Mouse (Mus musculus) thymus, postnatal 14 days (tissue): ENCODE measurements around the gene Adam22.

Experiments
- DNase-seq: peaks from one replicate; pipeline ENCODE4 v3.0.0; 2021

The Adam22 gene

DNA sequence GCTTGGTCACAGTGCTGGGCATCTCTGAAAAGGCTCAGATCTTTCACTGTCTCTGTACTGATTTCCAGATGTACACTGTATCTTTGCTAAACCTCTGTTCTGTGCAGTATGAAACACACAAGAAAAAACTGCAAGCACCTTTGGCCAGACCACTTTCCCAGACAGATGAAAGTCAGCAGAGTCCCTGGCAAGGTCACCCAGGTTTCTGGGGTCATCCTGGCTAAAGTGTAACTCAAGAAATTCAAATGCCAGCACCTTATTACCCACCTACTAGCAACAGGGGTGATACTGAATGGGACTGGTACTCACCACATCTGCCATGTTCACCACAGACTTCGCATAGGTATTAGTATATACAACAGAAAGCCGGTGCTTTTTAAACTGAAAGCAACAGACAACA lies 221.8 kb downstream of the Adam22 start:
- no peak for DNase-seq

DNA sequence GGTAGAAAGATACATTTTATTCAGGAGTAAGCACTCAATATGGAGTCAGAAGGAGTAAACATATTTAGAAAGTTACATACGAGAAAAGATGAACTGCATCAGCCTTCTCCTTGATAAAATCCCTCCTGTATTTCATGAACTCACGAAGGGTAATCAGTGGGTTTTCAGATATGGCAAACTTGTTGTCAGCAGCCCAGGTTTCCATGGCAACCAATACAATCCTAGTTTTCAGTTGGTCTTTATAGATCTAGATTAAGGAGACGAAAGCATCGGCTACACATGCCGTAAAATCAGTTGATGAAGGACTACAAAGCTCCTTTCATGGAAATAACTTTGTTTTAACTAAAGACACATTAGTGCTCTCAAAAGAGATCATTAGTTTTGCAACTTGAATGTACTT lies 222.5 kb downstream of the Adam22 start:
- DNase-seq = no peak

DNA sequence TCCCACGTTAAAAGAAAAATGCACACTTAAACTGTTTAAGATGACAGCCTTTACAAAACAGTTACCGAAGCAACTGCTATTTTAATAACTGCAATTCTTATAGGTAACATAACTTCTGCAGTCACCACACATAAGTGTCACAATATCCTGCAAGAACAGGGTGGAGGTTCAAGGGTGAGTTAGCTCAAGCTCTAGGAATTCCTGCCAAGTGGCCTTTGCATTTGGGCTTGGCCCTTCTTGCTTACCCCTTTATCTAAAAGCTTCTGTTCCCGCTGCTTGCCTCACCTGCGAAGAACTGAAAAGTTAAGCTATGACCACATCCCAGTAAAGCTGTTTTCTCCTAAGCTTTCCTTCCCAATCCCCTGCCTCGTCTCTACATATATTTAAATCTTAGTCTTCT lies 235.4 kb downstream of the Adam22 start:
- DNase-seq = no peak

DNA sequence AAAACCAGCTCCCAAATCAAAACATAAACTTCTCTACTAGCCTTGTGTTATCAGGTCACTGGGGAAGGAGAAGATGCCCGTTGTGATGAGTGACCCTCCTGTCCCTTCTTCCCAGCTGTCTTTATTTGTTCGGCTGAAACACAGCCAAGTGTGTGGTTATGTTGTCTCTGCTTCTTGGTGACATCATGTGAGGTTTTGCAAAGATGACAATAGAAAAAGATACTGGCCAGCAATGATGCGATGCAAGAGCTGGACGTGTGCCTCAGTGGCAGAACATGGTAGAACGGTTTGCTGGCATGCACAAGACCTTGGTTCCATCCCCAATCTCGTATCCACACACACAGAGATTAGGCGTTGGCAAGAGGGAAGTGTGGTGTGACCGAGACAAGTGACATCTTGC lies 236.0 kb downstream of the Adam22 start:
- DNase-seq = no peak

DNA sequence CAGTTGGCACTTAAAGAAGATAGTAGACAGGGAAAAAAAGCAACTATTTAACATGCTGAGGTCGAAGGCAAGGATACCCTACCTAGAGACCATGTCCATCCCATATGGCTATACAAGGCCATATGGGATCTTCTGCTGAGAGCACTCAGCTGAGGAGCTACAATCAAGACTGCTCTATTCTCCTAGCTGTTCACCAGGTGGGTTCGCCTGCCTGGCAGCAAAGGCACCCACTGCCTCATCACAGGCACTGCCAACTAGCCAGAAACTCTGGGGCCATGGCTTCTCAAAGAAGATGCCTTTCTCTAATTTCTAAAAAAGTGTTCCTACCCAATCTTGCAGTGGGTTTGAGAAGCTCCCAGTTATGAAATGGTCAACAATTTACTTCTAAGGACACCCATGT lies 238.2 kb downstream of the Adam22 start:
- no peak for DNase-seq

DNA sequence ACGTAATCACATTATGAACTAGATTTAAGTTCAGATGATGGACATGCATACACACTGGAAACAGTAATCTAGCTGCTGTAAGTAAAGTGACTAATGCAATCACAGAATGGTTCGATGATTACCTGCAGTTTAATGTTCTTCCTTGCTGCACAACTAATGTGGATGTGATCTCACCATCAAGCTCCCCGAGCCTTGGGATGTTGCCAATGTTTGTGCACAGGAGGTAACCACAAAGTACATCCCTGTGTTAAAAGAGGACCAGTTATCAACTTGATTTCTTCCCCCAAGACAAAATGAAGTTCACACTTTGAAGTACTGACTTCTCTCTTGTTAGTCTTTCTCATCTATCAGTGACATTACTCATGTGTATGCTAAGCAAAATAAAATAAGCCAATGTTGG lies 247.0 kb downstream of the Adam22 start:
- DNase-seq = no peak

DNA sequence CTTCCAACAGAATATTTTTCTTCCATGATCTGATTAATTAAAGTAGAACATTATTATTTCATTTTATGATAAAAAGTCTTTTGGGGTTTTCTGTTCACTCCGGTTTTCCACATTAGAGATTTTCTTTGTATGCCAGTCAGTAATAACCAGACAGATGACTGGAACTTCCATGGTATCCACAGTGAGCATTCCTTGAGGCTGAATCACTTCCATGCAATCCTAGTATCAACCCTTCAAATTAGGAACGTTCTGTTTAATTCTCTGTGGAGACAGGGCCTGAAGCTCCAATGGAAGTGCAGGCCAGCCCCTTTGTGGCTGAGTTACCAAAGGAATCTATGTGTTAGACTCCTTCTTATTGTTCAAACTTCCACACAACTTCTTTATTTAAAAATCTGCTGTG lies 247.9 kb downstream of the Adam22 start:
- DNase-seq = no peak

DNA sequence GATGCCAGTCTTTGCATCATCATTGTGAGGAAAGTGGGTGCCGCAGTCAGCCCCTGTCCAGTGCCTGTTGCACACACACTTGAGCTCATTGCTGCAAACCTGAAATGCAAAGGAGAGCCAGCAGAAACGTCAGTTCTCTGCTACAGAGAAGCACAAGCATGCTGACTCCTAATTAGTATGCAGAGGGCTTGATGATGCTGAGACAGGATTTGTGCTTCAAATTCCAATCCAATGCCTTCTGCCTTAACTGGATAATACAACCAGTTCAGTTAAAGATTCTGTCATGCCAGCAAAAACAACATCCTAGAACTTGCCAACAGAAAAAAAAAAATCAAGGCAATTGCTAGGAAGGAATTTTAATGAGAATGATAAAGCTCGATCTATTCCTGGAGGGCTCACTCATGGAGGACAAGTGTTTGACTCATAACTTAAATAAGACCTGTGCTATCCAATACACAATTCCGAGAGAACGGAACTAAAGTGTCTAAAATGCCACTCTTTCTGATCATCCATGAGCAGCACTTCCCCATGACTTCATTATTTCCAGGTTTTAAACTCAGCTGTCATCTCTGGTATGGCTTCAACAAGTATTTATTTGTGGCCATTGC lies 251.3 kb downstream of the Adam22 start:
- no peak for DNase-seq

DNA sequence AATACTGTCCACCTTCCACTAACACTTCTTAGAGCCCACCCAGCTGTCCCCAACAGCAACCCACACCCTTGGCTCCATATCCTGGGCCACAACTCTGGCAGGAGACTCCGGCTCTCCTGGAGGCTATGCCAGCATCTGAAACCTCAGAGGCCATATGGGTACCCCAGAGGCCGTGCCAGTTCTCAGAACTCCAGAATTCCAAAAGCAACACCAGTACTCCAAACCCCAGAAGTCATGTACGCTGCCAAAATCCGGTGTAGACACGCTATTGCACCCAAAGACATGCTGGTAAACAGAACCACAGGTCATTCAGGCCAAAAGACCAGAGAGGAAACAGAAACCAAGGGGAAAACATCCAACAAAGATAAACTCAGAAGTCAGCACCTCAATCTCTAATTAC lies 255.7 kb downstream of the Adam22 start:
- no peak for DNase-seq

DNA sequence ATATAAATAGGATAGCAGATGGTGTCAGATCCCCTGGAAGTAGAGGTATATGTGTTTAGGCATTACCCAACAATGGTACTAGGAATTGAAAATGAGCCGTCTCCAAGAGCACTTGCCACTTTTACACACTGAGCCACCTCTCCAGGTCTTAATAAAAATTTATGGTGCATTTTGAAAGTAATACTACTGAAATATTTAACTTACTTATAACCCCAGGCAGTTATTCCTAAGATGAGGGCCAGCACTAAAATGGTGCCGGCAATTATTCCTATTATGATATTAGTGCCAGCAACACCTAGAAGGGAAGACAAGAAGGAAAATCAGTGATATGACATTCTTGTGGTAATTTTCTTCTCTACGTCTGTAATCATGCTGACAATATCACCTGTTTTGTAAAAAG lies 256.3 kb downstream of the Adam22 start:
- no peak for DNase-seq

DNA sequence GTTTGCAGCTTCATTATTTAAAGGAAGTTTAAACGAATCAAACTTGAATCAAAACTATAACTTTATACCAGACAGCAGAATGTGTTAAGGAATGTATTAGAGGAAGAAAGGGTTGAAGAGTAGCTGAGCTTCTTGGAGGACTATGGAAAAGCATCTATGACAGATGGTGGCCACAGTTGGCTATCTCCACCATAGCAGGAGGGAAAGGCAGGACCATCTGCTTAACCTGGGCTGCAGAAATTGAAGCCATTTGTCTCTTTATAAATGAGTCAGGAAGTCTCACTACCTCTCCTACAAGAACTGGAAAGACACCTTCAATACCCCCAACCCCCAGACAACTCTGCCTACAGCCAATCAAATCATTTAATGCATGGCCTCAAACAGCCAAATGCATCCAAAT lies 272.3 kb downstream of the Adam22 start:
- no peak for DNase-seq

DNA sequence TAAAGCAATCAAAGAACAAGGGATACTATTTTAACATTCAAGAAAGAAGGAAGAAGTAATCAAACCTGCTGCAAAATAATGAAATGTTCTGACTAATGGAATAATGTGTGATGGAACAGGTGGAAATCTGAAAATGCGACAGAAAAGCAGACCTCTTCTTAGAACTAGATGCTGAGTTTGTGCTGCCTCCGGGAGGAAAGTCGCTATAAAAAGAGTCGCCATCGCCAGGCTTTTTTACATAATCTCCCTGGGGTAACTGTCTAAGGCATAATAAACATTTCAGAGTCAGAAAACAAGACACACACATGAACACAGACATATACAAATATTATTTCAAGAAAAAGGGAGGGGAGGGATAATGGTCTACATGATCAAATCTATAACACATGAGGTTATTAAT lies 273.0 kb downstream of the Adam22 start:
- DNase-seq = no peak

DNA sequence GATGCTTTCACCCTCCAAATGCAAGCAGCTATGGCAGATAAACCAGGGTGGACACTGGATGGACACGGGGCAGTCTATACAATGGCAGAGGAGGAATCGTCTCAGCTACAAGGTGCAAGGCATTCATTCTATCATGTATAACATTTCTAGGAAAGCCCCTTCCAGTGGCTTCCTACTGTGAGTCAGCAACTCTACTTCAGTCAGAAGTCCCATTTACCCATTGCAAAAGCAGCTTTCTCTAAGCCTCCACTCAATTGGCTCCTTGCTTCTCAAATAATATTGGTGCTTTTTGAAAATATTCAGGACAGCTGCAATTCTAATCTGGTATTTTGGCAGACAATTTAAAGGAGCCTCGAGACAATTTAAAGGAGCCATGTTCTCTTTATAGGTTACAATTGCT lies 279.8 kb downstream of the Adam22 start:
- DNase-seq = no peak

DNA sequence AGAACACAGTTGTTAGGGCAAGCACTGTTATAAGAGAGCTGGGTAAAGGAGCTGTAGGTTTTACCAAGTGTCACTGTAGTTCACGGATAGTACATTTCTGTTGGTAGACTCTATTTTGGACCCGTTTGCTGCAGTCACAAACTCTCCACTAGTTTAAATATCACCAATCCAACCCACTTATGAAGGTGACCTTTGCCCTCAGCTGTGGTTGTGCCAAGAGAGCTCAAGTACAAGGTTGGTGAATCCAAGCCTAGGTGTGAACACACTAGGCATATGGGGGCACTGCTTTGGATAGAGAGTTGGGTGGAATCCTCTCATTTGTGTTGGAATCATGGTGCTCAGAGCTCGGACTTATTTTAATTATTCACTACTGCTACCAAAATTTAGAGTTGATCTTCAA lies 282.3 kb downstream of the Adam22 start:
- no peak for DNase-seq

DNA sequence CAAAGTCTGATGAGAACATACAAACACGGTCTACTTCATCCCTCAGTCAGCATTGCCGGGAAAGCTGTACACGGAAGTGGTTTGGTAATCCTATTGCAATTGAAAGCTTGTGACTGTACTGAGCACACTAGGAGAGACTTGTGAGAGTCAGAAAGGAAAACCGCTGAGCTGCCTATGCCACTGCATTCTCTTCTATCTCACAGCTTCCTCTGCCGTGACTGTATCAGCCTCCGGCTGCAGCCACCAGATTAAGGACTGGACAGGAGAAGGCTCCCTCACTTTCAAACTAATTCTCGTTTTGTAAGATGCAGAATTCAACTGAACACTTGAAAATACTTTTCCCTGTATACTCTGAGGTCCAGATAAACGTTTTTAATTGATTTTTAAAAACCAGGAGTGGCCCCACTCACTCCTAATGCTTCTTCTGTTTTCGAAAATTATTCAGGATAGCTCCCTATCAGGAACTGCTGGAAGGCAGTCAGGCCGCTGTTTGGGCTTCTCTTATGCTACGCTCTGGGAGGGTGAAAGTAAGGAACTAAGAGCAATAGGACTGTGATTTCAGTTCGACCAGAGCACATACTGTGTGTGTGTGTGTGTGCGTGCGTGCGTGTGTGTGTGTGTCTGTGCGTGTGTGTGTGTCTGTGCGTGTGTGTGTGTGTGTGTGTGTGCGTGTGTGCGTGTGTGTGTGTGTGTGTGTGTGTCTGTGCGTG lies 285.0 kb downstream of the Adam22 start:
- no peak for DNase-seq

DNA sequence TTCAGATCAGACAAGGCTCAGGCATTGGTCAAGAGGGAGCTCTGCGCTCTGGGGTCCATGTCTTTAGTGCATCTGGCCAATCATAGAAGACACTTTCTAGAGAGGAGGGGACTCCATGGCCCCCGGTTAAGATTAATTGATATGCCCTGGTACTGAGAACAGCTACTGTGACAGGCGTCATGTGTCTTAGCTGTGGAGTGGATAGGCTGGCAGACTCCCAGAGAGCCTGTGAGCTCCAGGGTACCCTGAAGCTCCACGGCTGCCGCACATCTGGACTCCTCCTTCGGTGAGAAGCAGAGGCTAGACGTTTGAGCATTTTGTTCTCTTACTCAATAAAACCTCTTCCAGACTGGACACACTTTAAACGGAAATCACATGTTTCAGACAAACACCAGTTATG lies 290.5 kb downstream of the Adam22 start:
- no peak for DNase-seq

DNA sequence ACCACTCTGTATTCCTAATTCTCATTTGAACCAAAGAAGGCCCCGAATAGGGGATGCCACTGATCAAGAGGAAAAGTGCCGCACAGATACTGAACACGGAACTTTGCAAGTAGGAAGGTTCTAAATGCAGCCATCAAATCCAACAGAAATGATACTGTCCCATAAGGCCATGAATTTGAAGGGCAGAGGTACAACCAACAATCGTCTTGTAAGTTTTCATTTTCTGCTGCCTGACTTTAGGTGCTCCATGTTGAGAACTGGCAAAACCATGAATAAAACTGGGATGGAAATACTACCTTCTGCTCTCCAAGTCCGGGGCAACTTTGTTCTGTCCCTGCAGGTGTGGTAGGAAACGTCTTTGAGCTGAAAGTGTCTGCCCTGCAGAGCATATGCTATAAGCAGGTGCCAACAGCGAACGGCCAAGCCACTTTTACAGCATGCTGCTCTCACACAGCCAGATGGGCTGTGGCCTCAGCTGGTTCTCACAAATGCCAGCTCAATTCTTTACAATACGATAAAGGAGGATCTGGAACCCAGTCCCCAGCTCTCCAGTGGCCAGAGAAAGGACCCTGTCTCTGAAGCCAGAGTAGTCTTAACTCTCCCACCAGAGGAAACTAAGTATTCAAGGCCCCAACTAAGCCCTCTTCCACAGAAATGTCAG lies 293.9 kb downstream of the Adam22 start:
- DNase-seq = no peak

DNA sequence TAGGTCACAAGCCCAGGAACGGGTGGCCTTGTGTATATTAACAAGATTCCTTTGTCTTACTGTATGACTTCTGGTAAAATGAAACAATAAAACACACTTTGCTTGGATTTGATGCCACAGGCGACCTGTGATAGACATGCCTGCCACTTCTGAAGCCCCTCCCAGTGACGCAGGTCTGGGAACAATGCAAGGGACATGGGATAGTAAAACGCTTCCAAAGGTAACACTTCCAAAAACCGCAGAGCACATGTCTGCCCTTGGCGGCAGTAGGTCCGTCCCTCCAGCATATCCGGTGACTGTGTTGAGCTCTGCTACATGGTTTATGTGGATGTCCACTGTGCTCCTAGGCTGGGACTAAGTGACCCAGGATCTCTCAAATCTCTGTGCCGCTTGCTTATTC lies 294.6 kb downstream of the Adam22 start:
- no peak for DNase-seq

DNA sequence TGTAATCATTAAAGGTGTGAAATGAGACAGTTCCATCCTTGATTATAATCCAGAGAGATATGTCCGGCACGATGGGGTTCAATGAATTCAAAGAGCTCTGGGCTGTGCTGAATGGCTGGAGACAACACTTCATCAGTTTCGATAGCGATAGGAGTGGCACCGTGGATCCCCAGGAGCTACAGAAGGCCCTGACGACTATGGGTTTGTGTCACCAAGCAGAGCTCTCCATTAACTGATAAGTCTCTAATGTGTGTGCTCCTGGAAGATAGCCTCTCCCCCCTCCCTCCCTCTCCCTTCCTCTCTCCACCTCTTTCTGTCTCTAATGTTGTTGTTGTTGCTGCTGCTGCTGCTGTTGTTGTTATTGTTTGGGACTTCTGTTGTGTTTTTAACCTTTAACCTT lies 304.8 kb downstream of the Adam22 start:
- DNase-seq = no peak

DNA sequence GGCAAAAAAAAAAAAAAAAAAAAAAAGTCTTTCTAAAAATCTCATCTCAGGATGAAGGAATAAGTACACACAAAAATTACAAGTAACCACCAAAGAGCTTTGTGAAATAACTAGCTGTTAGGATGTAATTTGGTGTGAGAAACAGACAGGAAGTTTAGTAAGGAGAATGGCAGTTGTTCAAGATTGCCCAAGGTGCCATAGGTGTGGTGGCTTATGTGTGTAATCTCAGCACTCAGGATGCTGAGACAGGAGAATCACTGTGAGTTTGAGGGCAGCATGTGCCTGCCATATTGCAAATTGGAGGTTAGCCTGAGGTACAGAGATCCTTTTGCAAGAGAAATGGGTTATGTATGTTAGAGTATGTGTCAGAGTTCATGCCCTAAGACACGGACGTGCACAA lies 305.5 kb downstream of the Adam22 start:
- no peak for DNase-seq

DNA sequence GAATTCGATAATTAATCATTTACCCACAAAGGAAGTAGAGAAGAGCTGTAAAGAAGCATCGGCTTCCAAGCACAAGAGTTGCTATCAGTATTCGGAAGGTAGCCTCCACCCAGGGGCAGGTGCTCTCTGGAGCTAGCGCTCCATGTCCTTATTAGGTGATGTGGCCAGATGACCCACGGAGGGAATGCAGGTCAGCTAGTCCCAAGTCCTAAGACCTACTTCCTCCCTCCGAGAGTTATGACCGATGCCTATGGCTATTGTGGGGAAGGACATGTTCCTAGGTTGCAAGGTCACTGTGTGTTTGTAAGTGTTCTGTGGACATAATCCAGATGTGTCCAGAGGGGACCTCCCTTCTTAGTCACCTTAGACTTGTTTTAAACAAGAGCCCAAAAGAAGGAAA lies 309.9 kb downstream of the Adam22 start:
- DNase-seq = no peak

DNA sequence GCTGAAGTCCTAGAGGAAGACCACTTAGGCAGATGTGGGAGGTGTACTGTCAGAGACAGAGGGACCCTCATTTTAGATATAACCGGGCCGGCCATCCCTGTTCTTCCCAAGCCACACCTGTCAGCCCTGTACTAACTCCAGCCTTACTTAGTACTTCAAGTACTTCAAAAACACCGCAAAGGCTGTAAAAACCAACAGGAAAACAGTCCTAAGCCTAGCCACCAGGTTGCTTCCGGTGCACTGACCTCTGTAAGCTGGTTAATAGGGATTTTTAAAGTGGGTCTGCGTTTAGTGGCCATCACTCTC lies 311.0 kb downstream of the Adam22 start:
- DNase-seq = peak; percentile 27

DNA sequence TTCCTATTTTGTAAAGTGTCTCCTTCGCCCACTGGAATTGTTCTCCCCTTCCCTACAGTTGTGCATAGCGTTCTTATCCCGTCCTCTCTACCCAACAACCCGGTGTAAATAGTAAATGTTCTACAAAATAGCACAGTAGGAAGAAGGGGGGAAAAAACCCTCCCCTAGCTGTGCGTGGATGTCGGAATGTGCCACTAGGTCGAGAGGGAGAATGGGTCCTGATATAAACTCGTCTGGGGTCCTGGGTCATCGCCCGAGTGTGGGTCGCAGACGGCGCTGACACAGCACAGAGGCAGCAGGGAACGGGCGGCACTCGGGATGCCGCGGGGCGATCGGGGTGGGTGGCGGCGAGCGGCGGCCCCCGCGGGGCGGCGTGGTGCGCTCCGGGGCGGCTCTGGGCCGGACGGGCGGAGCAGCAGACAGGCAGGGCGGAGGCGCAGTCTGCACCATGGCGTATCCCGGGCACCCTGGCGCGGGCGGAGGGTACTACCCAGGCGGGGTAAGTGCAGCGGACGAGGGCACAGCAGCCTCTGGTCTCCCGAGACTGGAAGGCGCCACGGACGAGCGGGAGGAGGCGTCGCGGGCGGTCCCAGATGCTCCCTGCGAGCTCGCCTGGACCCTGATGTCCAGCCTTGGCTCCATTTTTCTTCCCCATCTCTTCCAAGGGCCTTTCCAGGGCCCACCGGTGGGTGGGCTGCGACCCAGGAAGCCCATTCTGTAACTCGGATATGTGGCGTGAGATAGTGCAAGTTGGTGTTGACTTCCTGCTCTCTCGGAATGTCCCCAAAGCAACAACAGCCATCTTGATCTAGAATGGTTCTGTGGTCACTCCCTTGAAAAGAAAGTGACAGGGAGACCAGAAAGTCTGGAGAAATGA lies 311.6 kb downstream of the Adam22 start:
- peak; percentile 91 for DNase-seq

DNA sequence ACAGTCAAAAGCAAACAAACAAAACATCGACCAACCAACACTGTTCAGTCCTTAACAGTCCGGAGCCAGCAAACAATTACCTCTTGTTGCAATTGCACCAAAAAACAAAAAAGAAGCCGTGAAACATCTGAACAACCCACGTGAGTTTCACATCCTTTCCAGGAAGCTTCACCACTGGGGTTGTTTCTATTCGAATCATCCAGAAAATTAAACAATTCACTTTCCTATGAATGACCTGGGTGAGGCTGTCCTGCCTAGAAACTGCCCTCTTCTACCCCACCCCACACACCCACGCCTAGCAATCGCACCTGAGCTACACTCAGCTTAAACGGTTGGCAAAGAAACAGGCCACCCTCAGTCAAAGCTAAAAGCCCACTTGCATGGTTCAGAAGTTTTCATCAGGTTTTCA lies 312.2 kb downstream of the Adam22 start:
- DNase-seq = peak; percentile 46
